Mouse (Mus musculus) hindbrain, postnatal 0 days (tissue): Measurements from ENCODE around the gene Igsf9b. TPM values are rescaled to one million over a fixed set of nuclear protein-coding genes. Genes with fewer than 3 reads are reported as not detected.

Experiments
- ATAC-seq: fragments of 200-750 bp; cut with Nextera tagmentation; 2 replicates; pipeline ENCODE4 v1.8.0; 2017; ENCODE audit warnings: mild to moderate bottlenecking, moderate TSS enrichment, moderate library complexity
- DNase-seq: peaks from one replicate; pipeline ENCODE4 v3.0.0-alpha.2; 2015; ENCODE audit warnings: low spot score
- H3K27ac ChIP-seq: fragments of 300-500 bp; sonication (generic); 2 replicates; pipeline ENCODE4 v1.5.1; 2014; ENCODE audit warnings: mild to moderate bottlenecking
- H3K27me3 ChIP-seq: fragments of 300-500 bp; sonication (generic); 2 replicates; pipeline ENCODE4 v1.6.1; 2014; ENCODE audit warnings: low read length, mixed read lengths; ENCODE audit not compliant: insufficient read depth
- H3K36me3 ChIP-seq: fragments of 300-500 bp; sonication (generic); 2 replicates; pipeline ENCODE4 v1.6.1; 2014; ENCODE audit warnings: low read length, mixed read lengths; ENCODE audit not compliant: insufficient read depth
- H3K4me1 ChIP-seq: fragments of 300-500 bp; sonication (generic); 2 replicates; pipeline ENCODE4 v1.6.1; 2014; ENCODE audit warnings: antibody characterized with exemption, low read length, mixed read lengths; ENCODE audit not compliant: insufficient read depth
- H3K4me2 ChIP-seq: fragments of 300-500 bp; sonication (generic); 2 replicates; pipeline ENCODE4 v1.6.1; 2014; ENCODE audit warnings: low read depth, mild to moderate bottlenecking, low read length, moderate library complexity, mixed read lengths
- H3K4me3 ChIP-seq: fragments of 300-500 bp; sonication (generic); 2 replicates; pipeline ENCODE4 v1.5.1; 2014; ENCODE audit warnings: low read length
- H3K9ac ChIP-seq: fragments of 300-500 bp; sonication (generic); replicated peaks from 2 replicates; pipeline ENCODE4 v1.6.1; 2014; ENCODE audit warnings: mild to moderate bottlenecking, low read length, moderate library complexity, mixed read lengths
- H3K9me3 ChIP-seq: fragments of 300-500 bp; sonication (generic); 2 replicates; pipeline ENCODE4 v1.6.1; 2016; ENCODE audit warnings: low read length, mixed read lengths
- CTCF ChIP-seq: IDR thresholded peaks from 2 replicates; pipeline ENCODE4 v1.5.1; 2016; ENCODE audit warnings: antibody characterized with exemption, control low read depth, low read depth
- WGBS: fragments of 180-500 bp; shearing (Covaris S2); extraction: QIAGEN DNeasy Blood & Tissue Kit; methylation state at CpG from one replicate; pipeline ENCODE4 v1.1.7; 2014; 5-methylcytosine and 5-hydroxymethylcytosine counted together
- polyA plus RNA-seq: library from polyadenylated mRNA; unstranded; fragments of >200 nt; fragmentation: Nextera tagmentation; extraction: Ambion mirVana; gene quantifications from 2 replicates; pipeline ENCODE4 v1.2.1, GENCODE M21; 2015
- total RNA-seq: library from RNA; depleted of rRNA; stranded (reverse); fragments of >200 nt; gene quantifications from 2 replicates; pipeline ENCODE4 v1.2.3, GENCODE M21; 2014

Igsf9b gene
- total and polyA plus RNA-seq, 2 experiments from 2014 or later: 21.4 to 89.9 TPM

DNA sequence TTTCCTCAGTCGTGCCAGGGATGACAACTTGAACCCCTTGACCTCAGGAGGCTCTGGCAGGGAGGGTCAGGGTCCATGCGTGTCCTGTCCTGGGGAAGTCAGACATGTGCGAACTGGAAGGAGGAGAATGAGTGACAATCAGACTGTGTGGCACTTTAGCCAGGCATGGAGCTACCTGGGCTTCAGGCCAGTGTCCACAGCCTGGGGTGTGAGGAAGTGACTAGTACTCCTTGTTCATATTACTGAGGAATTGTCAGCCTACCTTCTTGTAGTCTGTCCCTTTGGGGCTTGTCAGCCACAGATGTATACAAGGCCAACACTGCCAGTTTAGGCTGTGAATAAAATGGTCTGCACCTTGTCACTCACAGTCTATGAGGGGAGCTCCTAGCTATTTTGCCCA is 24.4 kb downstream of the Igsf9b start:
- H3K9me3 ChIP-seq: no peaks in the 10 kb centered on the region

GRCm38 (mm10) chr9:27325920-27326319 is 26.9 kb downstream of the Igsf9b start:
- ATAC-seq: peak; percentile 47
- 45% methylated on average over 2 of the region's 2 CpGs for WGBS
- H3K27me3 ChIP-seq: no peaks in the 10 kb centered on the region
- H3K4me2 ChIP-seq: no peak overlapping the region
- H3K4me3 ChIP-seq: no peak overlapping the region
- peaks cover 40% of the 10 kb centered on the region for H3K36me3 ChIP-seq
- H3K9ac ChIP-seq: no peak overlapping the region
- H3K27ac ChIP-seq: no peak overlapping the region
- peak; percentile 93 for TF ChIP-seq CTCF
- DNase-seq: peak; percentile 83
- no peaks in the 10 kb centered on the region for H3K9me3 ChIP-seq
- H3K4me1 ChIP-seq: no peaks in the 10 kb centered on the region

More for the DNA sequence above, 24.4 kb downstream of the Igsf9b start:
- H3K27ac ChIP-seq: no peak overlapping the region
- DNase-seq: no peak
- no peak overlapping the region for H3K4me2 ChIP-seq
- H3K4me1 ChIP-seq: no peaks in the 10 kb centered on the region
- no peaks in the 10 kb centered on the region for H3K27me3 ChIP-seq
- no peak overlapping the region for H3K4me3 ChIP-seq
- ATAC-seq: no peak
- H3K9ac ChIP-seq: no peak overlapping the region
- 72% methylated on average over 3 of the region's 3 CpGs for WGBS
- peaks cover 36% of the 10 kb centered on the region for H3K36me3 ChIP-seq
- TF ChIP-seq CTCF: no peak

- no peaks in the 10 kb centered on the region for H3K9me3 ChIP-seq
- H3K4me3 ChIP-seq: no peak overlapping the region
- H3K27me3 ChIP-seq: no peaks in the 10 kb centered on the region
- H3K36me3 ChIP-seq: peaks cover 36% of the 10 kb centered on the region
- H3K9ac ChIP-seq: no peak overlapping the region
- ATAC-seq: no peak
- H3K4me1 ChIP-seq: no peaks in the 10 kb centered on the region
- no peak overlapping the region for H3K27ac ChIP-seq
- TF ChIP-seq CTCF: no peak
- DNase-seq: no peak
- 91% methylated on average over 3 of the region's 3 CpGs for WGBS
- no peak overlapping the region for H3K4me2 ChIP-seq
Observed at GRCm38 (mm10) chr9:27327558-27327957, 28.6 kb downstream of the Igsf9b start.

DNA sequence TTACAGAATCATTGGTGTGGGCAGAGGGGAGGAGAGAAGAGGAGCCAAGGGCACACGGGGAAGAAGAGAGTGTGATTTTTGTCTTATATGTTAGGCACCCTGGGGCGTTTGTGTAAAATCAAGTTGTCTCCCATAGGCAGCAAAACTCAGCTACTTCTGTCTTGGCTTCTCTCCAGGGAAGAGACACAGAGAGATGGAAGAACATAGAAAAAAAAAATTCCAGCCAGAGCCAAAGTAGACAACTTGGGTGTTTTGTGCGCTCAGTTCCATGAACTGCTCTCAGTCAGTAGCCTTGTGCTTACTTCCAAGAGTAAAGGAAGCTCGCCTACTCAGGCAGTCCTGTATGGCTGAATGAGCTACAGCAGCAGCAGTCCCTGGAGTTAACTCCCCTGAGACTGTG is 31.4 kb downstream of the Igsf9b start:
- WGBS: 74% methylated on average over 4 of the region's 4 CpGs
- H3K27me3 ChIP-seq: no peaks in the 10 kb centered on the region
- H3K36me3 ChIP-seq: peaks cover 43% of the 10 kb centered on the region
- no peak for DNase-seq
- H3K4me3 ChIP-seq: no peak overlapping the region
- ATAC-seq: no peak
- no peak overlapping the region for H3K27ac ChIP-seq
- H3K4me2 ChIP-seq: no peak overlapping the region
- H3K4me1 ChIP-seq: no peaks in the 10 kb centered on the region
- H3K9me3 ChIP-seq: no peaks in the 10 kb centered on the region
- no peak overlapping the region for H3K9ac ChIP-seq
- TF ChIP-seq CTCF: no peak

GRCm38 (mm10) chr9:27331538-27331937 is 32.5 kb downstream of the Igsf9b start:
- no peak for TF ChIP-seq CTCF
- no peaks in the 10 kb centered on the region for H3K27me3 ChIP-seq
- H3K9me3 ChIP-seq: no peaks in the 10 kb centered on the region
- no peaks in the 10 kb centered on the region for H3K4me1 ChIP-seq
- no peak overlapping the region for H3K4me2 ChIP-seq
- 59% methylated on average over 7 of the region's 7 CpGs for WGBS
- peak; percentile 61 for ATAC-seq
- DNase-seq: peak; percentile 63
- no peak overlapping the region for H3K27ac ChIP-seq
- peaks cover 43% of the 10 kb centered on the region for H3K36me3 ChIP-seq
- H3K4me3 ChIP-seq: no peak overlapping the region
- no peak overlapping the region for H3K9ac ChIP-seq

GRCm38 (mm10) chr9:27334895-27335294 is 35.9 kb downstream of the Igsf9b start:
- Histone ChIP-seq H3K4me1 (no peaks in the 10 kb centered on the region; the same call in 1 of the 2 replicates), H3K9me3 (no peaks in the 10 kb centered on the region), H3K27ac (no peak overlapping the region), H3K4me3 (no peak overlapping the region), H3K27me3 (no peaks in the 10 kb centered on the region), H3K9ac (no peak overlapping the region), H3K4me2 (no peak overlapping the region), H3K36me3 (peaks cover 24% of the 10 kb centered on the region; the same call in 1 of the 2 replicates)
- 64% methylated on average over 9 of the region's 9 CpGs for WGBS
- TF ChIP-seq CTCF: no peak
- DNase-seq (no peak), ATAC-seq (no peak)

DNA sequence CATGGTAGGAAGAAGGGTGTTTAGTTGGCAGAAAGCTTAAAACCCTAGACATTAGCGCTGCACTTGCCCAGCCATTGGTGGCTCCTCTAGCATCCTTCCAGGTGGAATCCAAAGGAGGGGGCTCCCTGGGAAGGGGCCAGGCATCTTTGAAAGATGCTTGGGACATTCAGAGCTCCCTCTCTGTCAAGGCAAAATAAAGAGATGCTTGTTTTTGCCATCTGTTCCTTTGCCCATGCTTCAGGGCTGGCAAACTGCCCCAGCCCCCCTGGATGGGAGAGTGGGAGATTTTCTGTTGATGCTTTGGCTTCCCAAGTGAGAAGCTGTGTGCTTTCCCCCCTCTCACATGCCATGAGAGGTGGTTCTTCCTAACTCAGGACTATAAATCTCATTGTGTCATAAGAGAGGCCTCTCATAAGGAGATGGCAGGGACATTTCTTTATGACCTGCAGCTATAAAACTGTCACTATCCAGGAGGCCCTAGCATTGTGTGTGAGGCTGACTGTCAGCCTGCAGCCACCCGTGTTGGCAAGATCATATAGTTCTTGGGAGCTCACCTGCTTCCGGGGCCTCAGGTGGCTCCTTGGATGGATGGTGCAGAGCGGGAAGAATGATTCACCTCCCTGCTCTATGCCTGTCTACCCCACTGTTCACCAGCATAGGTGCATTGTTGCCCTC is 38.1 kb downstream of the Igsf9b start:
- no peak overlapping the region for H3K4me3 ChIP-seq
- H3K4me1 ChIP-seq: no peaks in the 10 kb centered on the region; the same call in 1 of the 2 replicates
- no peaks in the 10 kb centered on the region for H3K27me3 ChIP-seq
- no peak for TF ChIP-seq CTCF
- H3K4me2 ChIP-seq: no peak overlapping the region
- H3K9me3 ChIP-seq: no peaks in the 10 kb centered on the region
- no peak overlapping the region for H3K9ac ChIP-seq
- DNase-seq (peak; percentile 54), ATAC-seq (no peak)
- no peak overlapping the region for H3K27ac ChIP-seq
- peaks cover 24% of the 10 kb centered on the region; the same call in 1 of the 2 replicates for H3K36me3 ChIP-seq
- 69% methylated on average over 4 of the region's 4 CpGs for WGBS
